Mouse (Mus musculus) CH12.LX (cell line): Measurements from ENCODE around the gene Gm3625. TPM values are rescaled to one million over a fixed set of nuclear protein-coding genes. Genes with fewer than 3 reads are reported as not detected.

Experiments
- DNase-seq: peaks from one replicate; pipeline ENCODE4 v3.0.0-alpha.2; 2013; ENCODE audit errors: extremely low read depth
- H3K27ac ChIP-seq: 2 replicates; pipeline ENCODE4 v1.5.1; 2012; ENCODE audit warnings: low read depth, mild to moderate bottlenecking, control low read depth, moderate library complexity; ENCODE audit not compliant: insufficient read depth
- H3K27me3 ChIP-seq: replicated peaks from 2 replicates; pipeline ENCODE3; 2012; ENCODE audit warnings: inconsistent platforms
- H3K36me3 ChIP-seq, 2 experiments: replicated peaks in 1 of 2; 2 replicates each; pipeline versions ENCODE3 to v1.6.1; 2012; ENCODE audit warnings: inconsistent platforms in 1 of 2, low read length in 1 of 2, mild to moderate bottlenecking in 1 of 2, mixed read lengths in 1 of 2, moderate library complexity in 1 of 2; ENCODE audit not compliant: control insufficient read depth in 1 of 2, insufficient read depth in 1 of 2
- H3K4me1 ChIP-seq, 2 experiments: 2 replicates each; pipeline ENCODE4 v1.6.1; 2012; ENCODE audit warnings: inconsistent platforms in 1 of 2, moderate library complexity in 1 of 2; ENCODE audit not compliant: insufficient read depth in 2 of 2, control insufficient read depth in 1 of 2
- H3K4me2 ChIP-seq: 2 replicates; pipeline ENCODE4 v1.6.1; 2012; ENCODE audit warnings: low read depth, mild to moderate bottlenecking, control low read depth; ENCODE audit not compliant: poor library complexity, insufficient read depth, severe bottlenecking
- H3K4me3 ChIP-seq, 3 experiments: fragments of 150-350 bp in 1 of 3; sonication (generic) in 1 of 3; replicated peaks in 1 of 3; 2 replicates each; pipeline versions ENCODE3 to v1.5.1; 2011 to 2012; ENCODE audit warnings: low read depth in 2 of 3, low read length in 2 of 3, mild to moderate bottlenecking in 2 of 3, moderate library complexity in 2 of 3, control low read depth in 1 of 3, improper control_type of control experiment in 1 of 3, inconsistent platforms in 1 of 3, mixed read lengths in 1 of 3; ENCODE audit not compliant: poor library complexity in 1 of 3
- H3K79me2 ChIP-seq: replicated peaks from 2 replicates; pipeline ENCODE4 v1.6.1; 2012; ENCODE audit warnings: mild to moderate bottlenecking, moderate library complexity; ENCODE audit not compliant: control insufficient read depth, poor library complexity, insufficient read depth, severe bottlenecking; ENCODE audit errors: extremely low read depth
- H3K9ac ChIP-seq: 2 replicates; pipeline ENCODE4 v1.6.1; 2012; ENCODE audit warnings: low read depth, mild to moderate bottlenecking, control low read depth, moderate library complexity; ENCODE audit not compliant: insufficient read depth
- H3K9me3 ChIP-seq: replicated peaks from 2 replicates; pipeline ENCODE3; 2012; ENCODE audit warnings: low read length, inconsistent platforms, mixed read lengths
- BHLHE40 ChIP-seq: IDR thresholded peaks from 2 replicates; pipeline ENCODE4 v1.6.1; 2011; ENCODE audit warnings: mild to moderate bottlenecking, low read depth, low read length, improper control_type of control experiment
- CTCF ChIP-seq, 2 experiments: IDR thresholded peaks in 1 of 2; conservative IDR thresholded peaks in 1 of 2; 2 replicates each; pipeline ENCODE4 v1.5.1; 2011 to 2012; ENCODE audit warnings: low read depth in 2 of 2, low read length in 2 of 2, improper control_type of control experiment in 1 of 2, inconsistent platforms in 1 of 2, mild to moderate bottlenecking in 1 of 2, moderate library complexity in 1 of 2
- E2F4 ChIP-seq: IDR thresholded peaks from 2 replicates; pipeline ENCODE4 v1.6.1; 2011; ENCODE audit warnings: low read depth, low read length, improper control_type of control experiment; ENCODE audit not compliant: insufficient replicate concordance
- ELF1 ChIP-seq: IDR thresholded peaks from 2 replicates; pipeline ENCODE4 v1.6.1; 2014; ENCODE audit warnings: low read depth, mild to moderate bottlenecking, inconsistent platforms, low read length, improper control_type of control experiment
- EP300 ChIP-seq: IDR thresholded peaks from 2 replicates; pipeline ENCODE4 v1.6.1; 2011; ENCODE audit warnings: low read length, improper control_type of control experiment
- HCFC1 ChIP-seq: IDR thresholded peaks from 2 replicates; pipeline ENCODE4 v1.6.1; 2012; ENCODE audit warnings: low read depth, mild to moderate bottlenecking, inconsistent platforms, low read length, improper control_type of control experiment
- IRF4 ChIP-seq: IDR thresholded peaks from 2 replicates; pipeline ENCODE4 v1.6.1; 2014; ENCODE audit warnings: low read depth, mild to moderate bottlenecking, inconsistent platforms, low read length, improper control_type of control experiment
- JUND ChIP-seq: conservative IDR thresholded peaks from 2 replicates; pipeline ENCODE4 v1.6.1; 2011; ENCODE audit warnings: low read depth, low read length, improper control_type of control experiment
- KAT2A ChIP-seq: IDR thresholded peaks from 2 replicates; pipeline ENCODE4 v1.6.1; 2012; ENCODE audit warnings: low read length, improper control_type of control experiment, inconsistent platforms; ENCODE audit not compliant: insufficient replicate concordance
- MAX ChIP-seq: IDR thresholded peaks from 2 replicates; pipeline ENCODE4 v1.6.1; 2011; ENCODE audit warnings: low read length, improper control_type of control experiment
- MAZ ChIP-seq: IDR thresholded peaks from 2 replicates; pipeline ENCODE4 v1.6.1; 2012; ENCODE audit warnings: low read depth, mild to moderate bottlenecking, inconsistent platforms, low read length, improper control_type of control experiment, moderate library complexity
- MEF2A ChIP-seq: IDR thresholded peaks from 2 replicates; pipeline ENCODE4 v1.6.1; 2014; ENCODE audit warnings: low read depth, mild to moderate bottlenecking, inconsistent platforms, low read length, improper control_type of control experiment, borderline replicate concordance
- MYC ChIP-seq: IDR thresholded peaks from 2 replicates; pipeline ENCODE4 v1.6.1; 2011; ENCODE audit warnings: low read depth, mild to moderate bottlenecking, improper control_type of control experiment, low read length
- NRF1 ChIP-seq: IDR thresholded peaks from 2 replicates; pipeline ENCODE4 v1.6.1; 2014; ENCODE audit warnings: low read depth, mild to moderate bottlenecking, inconsistent platforms, low read length, improper control_type of control experiment, moderate library complexity
- PAX5 ChIP-seq: IDR thresholded peaks from 2 replicates; pipeline ENCODE4 v1.6.1; 2012; ENCODE audit warnings: low read length, inconsistent platforms, mixed read lengths
- POLR2AphosphoS2 ChIP-seq: IDR thresholded peaks from 2 replicates; pipeline ENCODE4 v1.6.1; 2011; ENCODE audit warnings: low read depth, low read length, improper control_type of control experiment
- RAD21 ChIP-seq: IDR thresholded peaks from 2 replicates; pipeline ENCODE4 v1.6.1; 2011; ENCODE audit warnings: low read depth, mild to moderate bottlenecking, low read length, improper control_type of control experiment, moderate library complexity
- RCOR1 ChIP-seq: conservative IDR thresholded peaks from 2 replicates; pipeline ENCODE4 v1.6.1; 2012; ENCODE audit warnings: low read depth, mild to moderate bottlenecking, inconsistent platforms, low read length, improper control_type of control experiment
- SIN3A ChIP-seq: IDR thresholded peaks from 2 replicates; pipeline ENCODE4 v1.6.1; 2012; ENCODE audit warnings: low read length, improper control_type of control experiment, inconsistent platforms
- TBP ChIP-seq: conservative IDR thresholded peaks from 2 replicates; pipeline ENCODE4 v1.6.1; 2011; ENCODE audit warnings: low read depth, low read length, improper control_type of control experiment
- ZKSCAN1 ChIP-seq: IDR thresholded peaks from 2 replicates; pipeline ENCODE4 v1.6.1; 2012; ENCODE audit warnings: low read depth, inconsistent platforms, low read length, improper control_type of control experiment, borderline replicate concordance
- ZMIZ1 ChIP-seq: IDR thresholded peaks from 2 replicates; pipeline ENCODE4 v1.6.1; 2012; ENCODE audit warnings: low read depth, mild to moderate bottlenecking, inconsistent platforms, low read length, improper control_type of control experiment
- ZNF384 ChIP-seq: IDR thresholded peaks from 2 replicates; pipeline ENCODE4 v1.6.1; 2012; ENCODE audit warnings: low read depth, low read length, improper control_type of control experiment, inconsistent platforms
- dilution Hi-C: fragments of 300-500 bp; cut with MboI; formaldehyde crosslinking; loops from 2 replicates; pipeline ENCODE4 v1.14.3; 2020; ENCODE audit warnings: low sequenced_read_pairs; ENCODE audit not compliant: extremely low pct_unique_long_range_greater_than_20kb, extremely low pct_ligation_motif_present
- in situ Hi-C: fragments of 300-500 bp; cut with MboI; formaldehyde crosslinking; loops from 3 replicates; pipeline ENCODE4 v1.14.3; 2019; ENCODE audit warnings: low sequenced_read_pairs, low pct_ligation_motif_present, low pct_unique_long_range_greater_than_20kb, mixed read lengths
- polyA plus RNA-seq: library from polyadenylated mRNA; unstranded; fragments of >175 nt; gene quantifications from 2 replicates; pipeline ENCODE4 v1.2.1, GENCODE M21; 2012; ENCODE audit warnings: low read depth; ENCODE audit not compliant: insufficient read length
- total RNA-seq, 2 experiments: library from RNA; depleted of rRNA; stranded (reverse); fragments of 300-350 nt in 1 of 2; fragments of >200 nt in 1 of 2; gene quantifications; 2 replicates each; pipeline ENCODE4 v1.2.3; 2012 to 2014

Gm3625 gene
- total and polyA plus RNA-seq, 3 experiments, result not detected

- Histone ChIP-seq H3K9me3 (no peaks in the 10 kb centered on the region), H3K36me3 (peaks cover 0 to 13% of the 10 kb centered on the region in 2 experiments), H3K79me2 (peaks cover 34% of the 10 kb centered on the region), H3K4me2 (peak overlapping the region; percentile 67; the same call in 1 of the 2 replicates), H3K27ac (no peak overlapping the region), H3K9ac (no peak overlapping the region; the same call in 1 of the 2 replicates), H3K4me3 (peak overlapping the region in 2 of 3 experiments; percentile 35 to 62), H3K4me1 (peaks cover 10 to 52% of the 10 kb centered on the region in 2 experiments), H3K27me3 (no peaks in the 10 kb centered on the region)
- in situ Hi-C loops, result no loop called here
- peak; percentile 64 for DNase-seq
- dilution Hi-C loops, result no loop called here
- TF ChIP-seq TBP, result 0 out of 2 replicates have a peak, but pooled peaks have one; percentile 41
- peak; percentile 53; the same call in 1 of the 2 replicates for TF ChIP-seq MYC
- TF ChIP-seq ZKSCAN1, result no peak
- TF ChIP-seq ZMIZ1, result no peak
- no peak for TF ChIP-seq E2F4
- TF ChIP-seq MAZ, result no peak
- TF ChIP-seq RAD21, result no peak
- TF ChIP-seq SIN3A, result 0 out of 2 replicates have a peak, but pooled peaks have one; percentile 58
- no peak for TF ChIP-seq MAX
- peak; percentile 39; the same call in 1 of the 2 replicates for TF ChIP-seq ELF1
- no peak for TF ChIP-seq HCFC1
- no peak for TF ChIP-seq POLR2AphosphoS2
- TF ChIP-seq EP300, result peak; percentile 43; the same call in 1 of the 2 replicates
- peak; percentile 85 for TF ChIP-seq BHLHE40
These were observed 2.3 kb upstream of the Gm3625 start for GRCm38 (mm10) chr12:4595055-4595454.

GRCm38 (mm10) chr12:4593930-4594391, 1.2 kb upstream of the Gm3625 start:
- no peak for TF ChIP-seq NRF1
- no peak for TF ChIP-seq JUND
- no peak for TF ChIP-seq MYC
- no peak for TF ChIP-seq RCOR1
- TF ChIP-seq MEF2A, result no peak
- TF ChIP-seq EP300, result no peak
- no peak for TF ChIP-seq ZNF384
- no peak for TF ChIP-seq CTCF (conservative IDR thresholded peaks at IDR 0.05 in 1 of 2, IDR thresholded peaks at IDR 0.05 in 1 of 2; ENCODE audit: low read depth in 2 of 2, low read length in 2 of 2)
- TF ChIP-seq TBP, result no peak
- no peak for TF ChIP-seq PAX5
- TF ChIP-seq KAT2A, result no peak
- no peak for TF ChIP-seq POLR2AphosphoS2
- no peak for TF ChIP-seq IRF4
- TF ChIP-seq MAX, result no peak
- TF ChIP-seq, all 38 proteins: peak for 0
- no peaks in the 10 kb centered on the region for H3K27me3 ChIP-seq
- in situ Hi-C loops, result no loop called here
- H3K4me1 ChIP-seq, result peaks cover 4 to 41% of the 10 kb centered on the region in 2 experiments; a peak in 3 of 4 replicates
- DNase-seq, result no peak
- peaks cover 29% of the 10 kb centered on the region for H3K79me2 ChIP-seq
- H3K27ac ChIP-seq, result peak overlapping the region; percentile 12
- peak overlapping the region; percentile 99 for H3K4me2 ChIP-seq
- dilution Hi-C loops, result no loop called here
- peak overlapping the region; percentile 91 to 95 (median 91) for H3K4me3 ChIP-seq
- no peaks in the 10 kb centered on the region for H3K9me3 ChIP-seq
- peaks cover 0 to 11% of the 10 kb centered on the region in 2 experiments for H3K36me3 ChIP-seq
- H3K9ac ChIP-seq, result peak overlapping the region; percentile 88
